Mouse (Mus musculus) stomach, postnatal 0 days (tissue): ENCODE measurements around the gene Tmed5.

Experiments used
- CTCF ChIP-seq: IDR thresholded peaks from 2 replicates; pipeline ENCODE4 v1.5.1; 2016; ENCODE audit warnings: antibody characterized with exemption, low read depth, mild to moderate bottlenecking, moderate library complexity
- EP300 ChIP-seq: optimal IDR thresholded peaks from 2 replicates; pipeline ENCODE3; 2016; ENCODE audit warnings: antibody characterized with exemption

GRCm38 (mm10) chr5:108097676-108098075 is 34.7 kb downstream of the Tmed5 start:
- TF ChIP-seq CTCF = no peak
- no peak for TF ChIP-seq EP300
